Mouse (Mus musculus): ENCODE data around the gene Dip2c. TPM values are rescaled to one million over a fixed set of nuclear protein-coding genes. Genes with fewer than 3 reads are reported as not detected.

The Dip2c gene
- polyA plus RNA-seq, 1 experiment from 2014 or later: 22.1 TPM

DNA sequence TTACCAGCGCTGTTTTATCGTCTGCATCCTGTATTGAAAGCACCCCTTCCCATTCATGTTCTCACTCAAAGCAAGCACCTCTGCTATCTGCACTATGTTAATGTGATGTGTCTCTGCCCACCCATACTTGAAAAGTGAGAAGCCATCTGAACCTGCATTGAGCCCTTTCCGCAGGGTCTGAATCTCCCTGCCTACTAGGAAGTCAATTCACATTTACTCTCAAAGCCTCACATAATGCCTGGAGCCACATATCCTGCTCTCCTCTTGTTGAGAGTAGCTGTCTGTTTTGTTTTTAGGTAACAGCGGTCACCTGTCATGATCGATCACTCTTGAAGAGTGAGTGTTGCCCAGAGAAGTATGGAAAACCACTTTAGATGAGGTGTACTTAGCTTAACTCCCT, 2.3 kb downstream of the Dip2c start:
- Histone ChIP-seq H3K4me1 (ENCODE audit: control insufficient read depth, insufficient read depth, low read length) (peaks cover 29% of the 10 kb centered on the region), H3K9ac (replicated peaks; ENCODE audit: low read length) (0 out of 2 replicates have a peak overlapping the region, but pooled peaks have one; percentile 99), H3K4me3 (replicated peaks; ENCODE audit: low read depth, low read length) (peak overlapping the region; percentile 92), H3K27ac (replicated peaks; ENCODE audit: low read depth, low read length) (no peak overlapping the region), H3K9me3 (ENCODE audit: control insufficient read depth, low read length) (no peaks in the 10 kb centered on the region), H3K4me2 (ENCODE audit: low read length) (peak overlapping the region; percentile 60), H3K27me3 (ENCODE audit: control insufficient read depth, insufficient read depth, low read length) (no peaks in the 10 kb centered on the region), H3K36me3 (ENCODE audit: control insufficient read depth, insufficient read depth, low read length) (no peaks in the 10 kb centered on the region)
- peak; percentile 13 for DNase-seq
- WGBS: 73% methylated on average over 5 of the region's 5 CpGs
- ATAC-seq (ENCODE audit: low FRiP score, low TSS enrichment): no peak

DNA sequence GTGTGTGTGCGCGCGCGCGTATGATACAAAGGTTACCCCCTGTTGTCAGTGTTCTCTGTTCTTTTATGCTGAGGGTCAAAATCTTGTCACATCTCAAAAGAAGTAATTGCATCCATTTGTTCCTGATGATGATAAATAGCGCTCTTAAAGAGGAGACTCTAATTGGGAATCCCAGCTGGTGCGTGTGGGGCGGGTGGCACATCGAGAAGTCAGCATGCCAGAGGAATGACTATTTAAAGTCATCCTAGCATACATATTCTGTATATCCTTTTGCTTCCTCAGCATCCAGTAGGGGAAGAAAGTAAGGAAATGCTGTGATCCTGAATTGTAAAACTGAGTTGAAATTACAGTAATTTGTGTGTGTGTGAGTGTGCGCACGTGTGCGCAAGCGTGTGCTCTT, 6.7 kb downstream of the Dip2c start:
- no peak for ATAC-seq (ENCODE audit: low FRiP score, low TSS enrichment)
- H3K27ac ChIP-seq (replicated peaks; ENCODE audit: low read depth, low read length): no peak overlapping the region
- no peak overlapping the region for H3K9ac ChIP-seq (replicated peaks; ENCODE audit: low read length)
- H3K36me3 ChIP-seq (ENCODE audit: control insufficient read depth, insufficient read depth, low read length): no peaks in the 10 kb centered on the region
- H3K4me2 ChIP-seq (ENCODE audit: low read length): no peak overlapping the region
- H3K9me3 ChIP-seq (ENCODE audit: control insufficient read depth, low read length): no peaks in the 10 kb centered on the region
- no peak for DNase-seq
- WGBS: 85% methylated on average over 13 of the region's 13 CpGs
- no peaks in the 10 kb centered on the region for H3K27me3 ChIP-seq (ENCODE audit: control insufficient read depth, insufficient read depth, low read length)
- no peak overlapping the region for H3K4me3 ChIP-seq (replicated peaks; ENCODE audit: low read depth, low read length)
- H3K4me1 ChIP-seq (ENCODE audit: control insufficient read depth, insufficient read depth, low read length): peaks cover 27% of the 10 kb centered on the region

DNA sequence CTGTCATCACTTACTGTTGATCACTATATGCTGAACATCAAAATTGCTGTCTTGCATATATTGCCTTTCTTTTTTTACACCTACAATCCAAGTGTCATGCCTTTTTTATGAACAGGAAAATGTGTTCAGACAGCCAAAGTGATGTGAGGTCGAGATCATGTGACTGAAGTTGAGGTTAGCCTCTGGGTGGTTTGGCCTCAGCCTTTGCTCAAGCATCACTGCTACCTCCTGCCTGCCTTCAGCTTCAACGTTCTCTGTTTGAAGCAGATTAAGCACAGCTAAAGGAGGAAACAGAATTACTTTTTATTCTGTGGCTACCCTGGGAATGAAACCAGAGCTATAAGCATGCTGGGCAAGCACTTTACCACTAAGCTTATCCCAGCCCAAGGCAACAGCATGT, 13.6 kb downstream of the Dip2c start:
- WGBS: 35% methylated on average over 2 of the region's 2 CpGs
- ATAC-seq (ENCODE audit: low FRiP score, low TSS enrichment) (no peak), DNase-seq (peak; percentile 26)
- H3K4me2 ChIP-seq (ENCODE audit: low read length): no peak overlapping the region
- no peaks in the 10 kb centered on the region for H3K27me3 ChIP-seq (ENCODE audit: control insufficient read depth, insufficient read depth, low read length)
- H3K9me3 ChIP-seq (ENCODE audit: control insufficient read depth, low read length): no peaks in the 10 kb centered on the region
- H3K4me3 ChIP-seq (replicated peaks; ENCODE audit: low read depth, low read length): no peak overlapping the region
- no peak overlapping the region for H3K9ac ChIP-seq (replicated peaks; ENCODE audit: low read length)
- H3K27ac ChIP-seq (replicated peaks; ENCODE audit: low read depth, low read length): no peak overlapping the region
- H3K4me1 ChIP-seq (ENCODE audit: control insufficient read depth, insufficient read depth, low read length): 0 out of 2 replicates have a peak, but pooled peaks cover 5% of the 10 kb centered on the region
- no peaks in the 10 kb centered on the region for H3K36me3 ChIP-seq (ENCODE audit: control insufficient read depth, insufficient read depth, low read length)

DNA sequence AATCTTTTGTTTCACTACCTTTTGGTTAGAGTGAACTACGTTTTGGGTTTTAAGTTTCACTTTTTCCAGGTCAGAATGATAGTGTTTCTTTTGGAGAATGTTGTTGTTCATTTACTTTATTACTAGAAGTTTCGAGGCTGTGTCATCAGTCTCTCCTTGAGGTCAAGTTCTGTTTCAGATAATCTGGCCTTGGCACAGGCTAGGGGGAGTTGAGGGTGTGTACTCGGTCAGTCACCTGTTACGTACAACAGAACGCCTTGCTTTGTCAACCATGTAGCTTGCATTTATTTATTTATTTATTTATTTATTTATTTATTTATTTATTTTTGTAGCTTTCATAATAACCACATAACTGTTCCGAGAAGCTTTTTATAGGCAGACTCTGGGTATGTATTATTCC, 20.0 kb downstream of the Dip2c start:
- 0 out of 2 replicates have a peak, but pooled peaks cover 2% of the 10 kb centered on the region for H3K4me1 ChIP-seq (ENCODE audit: control insufficient read depth, insufficient read depth, low read length)
- WGBS: 87% methylated on average over 6 of the region's 6 CpGs
- DNase-seq (no peak), ATAC-seq (ENCODE audit: low FRiP score, low TSS enrichment) (no peak)
- no peak overlapping the region for H3K4me2 ChIP-seq (ENCODE audit: low read length)
- H3K9me3 ChIP-seq (ENCODE audit: control insufficient read depth, low read length): no peaks in the 10 kb centered on the region
- no peaks in the 10 kb centered on the region for H3K27me3 ChIP-seq (ENCODE audit: control insufficient read depth, insufficient read depth, low read length)
- H3K4me3 ChIP-seq (replicated peaks; ENCODE audit: low read depth, low read length): no peak overlapping the region
- no peak overlapping the region for H3K9ac ChIP-seq (replicated peaks; ENCODE audit: low read length)
- H3K36me3 ChIP-seq (ENCODE audit: control insufficient read depth, insufficient read depth, low read length): no peaks in the 10 kb centered on the region
- H3K27ac ChIP-seq (replicated peaks; ENCODE audit: low read depth, low read length): no peak overlapping the region

DNA sequence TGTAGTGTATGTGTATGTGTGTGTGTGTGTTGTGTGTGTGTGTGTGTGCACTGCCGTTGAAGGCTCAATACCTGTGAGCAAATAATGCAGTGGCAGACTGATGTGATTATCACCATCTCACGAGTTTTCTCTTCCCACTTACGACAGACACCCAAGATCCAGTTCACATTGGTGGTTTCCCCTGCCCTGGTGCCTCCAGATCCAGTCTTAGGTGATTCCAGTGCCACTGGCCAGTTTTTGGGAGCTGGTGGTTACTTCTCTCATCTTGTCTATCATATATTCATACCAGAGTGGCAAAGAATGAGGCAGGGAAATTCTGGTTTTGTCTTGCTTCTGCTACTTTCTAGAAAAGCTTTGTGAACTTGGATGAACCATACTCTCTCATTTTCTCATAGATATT, 20.9 kb downstream of the Dip2c start:
- no peak overlapping the region for H3K27ac ChIP-seq (replicated peaks; ENCODE audit: low read depth, low read length)
- H3K4me3 ChIP-seq (replicated peaks; ENCODE audit: low read depth, low read length): no peak overlapping the region
- H3K4me2 ChIP-seq (ENCODE audit: low read length): no peak overlapping the region
- no peak for DNase-seq
- 0 out of 2 replicates have a peak, but pooled peaks cover 2% of the 10 kb centered on the region for H3K4me1 ChIP-seq (ENCODE audit: control insufficient read depth, insufficient read depth, low read length)
- no peak overlapping the region for H3K9ac ChIP-seq (replicated peaks; ENCODE audit: low read length)
- H3K9me3 ChIP-seq (ENCODE audit: control insufficient read depth, low read length): no peaks in the 10 kb centered on the region
- WGBS: 83% methylated on average over 3 of the region's 3 CpGs
- H3K27me3 ChIP-seq (ENCODE audit: control insufficient read depth, insufficient read depth, low read length): no peaks in the 10 kb centered on the region
- ATAC-seq (ENCODE audit: low FRiP score, low TSS enrichment): no peak
- H3K36me3 ChIP-seq (ENCODE audit: control insufficient read depth, insufficient read depth, low read length): no peaks in the 10 kb centered on the region

DNA sequence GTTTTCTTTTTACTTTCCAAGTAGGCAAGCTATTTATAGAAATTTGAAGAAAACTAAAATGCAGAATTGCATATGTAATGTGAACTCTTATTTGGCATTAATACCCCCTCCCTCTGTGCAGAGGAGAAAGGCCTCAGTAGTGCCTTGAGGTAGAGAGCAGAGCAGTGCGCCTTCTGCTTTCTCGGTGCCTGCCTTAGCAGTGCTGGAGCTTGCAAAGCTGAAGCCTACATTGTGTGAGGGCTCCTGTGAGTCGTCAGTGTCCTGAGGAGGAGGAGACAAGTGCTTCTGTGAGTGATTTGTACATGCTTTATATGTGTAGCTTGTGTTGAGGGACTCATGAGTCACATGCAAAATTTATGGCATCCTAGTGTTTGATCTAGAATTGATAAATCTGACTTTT, 21.4 kb downstream of the Dip2c start:
- Histone ChIP-seq H3K9ac (replicated peaks; ENCODE audit: low read length) (no peak overlapping the region), H3K27ac (replicated peaks; ENCODE audit: low read depth, low read length) (no peak overlapping the region), H3K36me3 (ENCODE audit: control insufficient read depth, insufficient read depth, low read length) (no peaks in the 10 kb centered on the region), H3K4me3 (replicated peaks; ENCODE audit: low read depth, low read length) (no peak overlapping the region), H3K4me1 (ENCODE audit: control insufficient read depth, insufficient read depth, low read length) (0 out of 2 replicates have a peak, but pooled peaks cover 2% of the 10 kb centered on the region), H3K9me3 (ENCODE audit: control insufficient read depth, low read length) (no peaks in the 10 kb centered on the region), H3K27me3 (ENCODE audit: control insufficient read depth, insufficient read depth, low read length) (no peaks in the 10 kb centered on the region), H3K4me2 (ENCODE audit: low read length) (no peak overlapping the region)
- DNase-seq: no peak
- 65% methylated on average over 3 of the region's 3 CpGs for WGBS
- ATAC-seq (ENCODE audit: low FRiP score, low TSS enrichment): no peak

DNA sequence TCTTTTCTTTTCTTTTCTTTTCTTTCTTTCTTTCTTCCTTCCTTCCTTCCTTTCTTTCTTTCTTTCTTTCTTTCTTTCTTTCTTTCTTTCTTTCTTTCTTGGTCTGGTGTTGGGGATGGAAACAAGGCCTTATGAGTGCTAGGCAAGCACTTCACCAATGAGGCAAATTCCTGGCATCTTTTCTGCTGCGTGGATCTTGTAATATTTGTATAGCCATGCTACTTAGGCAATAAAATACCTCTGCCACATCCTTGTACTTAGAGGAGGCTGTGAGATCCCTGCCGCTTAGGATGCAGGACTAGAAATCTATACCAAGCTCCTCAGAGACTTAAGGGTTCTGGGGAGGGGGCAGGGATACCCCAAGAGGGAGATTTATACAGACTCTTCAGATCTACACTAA, 23.3 kb downstream of the Dip2c start:
- 70% methylated on average over 2 of the region's 2 CpGs for WGBS
- no peak overlapping the region for H3K27ac ChIP-seq (replicated peaks; ENCODE audit: low read depth, low read length)
- H3K9ac ChIP-seq (replicated peaks; ENCODE audit: low read length): no peak overlapping the region
- no peaks in the 10 kb centered on the region for H3K36me3 ChIP-seq (ENCODE audit: control insufficient read depth, insufficient read depth, low read length)
- no peaks in the 10 kb centered on the region for H3K9me3 ChIP-seq (ENCODE audit: control insufficient read depth, low read length)
- DNase-seq (no peak), ATAC-seq (ENCODE audit: low FRiP score, low TSS enrichment) (no peak)
- H3K4me3 ChIP-seq (replicated peaks; ENCODE audit: low read depth, low read length): no peak overlapping the region
- 0 out of 2 replicates have a peak, but pooled peaks cover 2% of the 10 kb centered on the region for H3K4me1 ChIP-seq (ENCODE audit: control insufficient read depth, insufficient read depth, low read length)
- H3K4me2 ChIP-seq (ENCODE audit: low read length): no peak overlapping the region
- H3K27me3 ChIP-seq (ENCODE audit: control insufficient read depth, insufficient read depth, low read length): no peaks in the 10 kb centered on the region

DNA sequence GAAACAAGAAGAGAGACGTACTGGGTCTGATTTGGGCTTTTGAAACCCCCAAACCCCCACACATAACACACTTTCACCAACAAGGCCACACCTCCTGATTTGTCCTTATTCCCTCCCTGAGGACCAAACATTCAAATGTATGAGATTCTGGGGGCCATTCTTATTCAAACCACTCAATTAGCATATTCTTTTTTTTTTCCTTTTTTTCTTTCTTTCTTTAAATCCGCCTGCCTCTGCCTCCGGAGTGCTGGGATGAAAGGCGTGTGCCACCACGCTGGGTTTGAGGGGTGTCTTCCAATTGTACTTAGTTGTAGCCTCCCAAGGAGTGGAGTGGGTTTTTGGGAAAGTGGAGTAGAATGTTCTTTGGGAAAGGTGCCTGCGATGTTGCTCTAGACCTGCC, 32.5 kb downstream of the Dip2c start:
- DNase-seq: no peak
- WGBS: 28% methylated on average over 6 of the region's 6 CpGs
- Histone ChIP-seq H3K27me3 (ENCODE audit: control insufficient read depth, insufficient read depth, low read length) (no peaks in the 10 kb centered on the region), H3K4me2 (ENCODE audit: low read length) (no peak overlapping the region), H3K27ac (replicated peaks; ENCODE audit: low read depth, low read length) (no peak overlapping the region), H3K36me3 (ENCODE audit: control insufficient read depth, insufficient read depth, low read length) (no peaks in the 10 kb centered on the region), H3K9ac (replicated peaks; ENCODE audit: low read length) (no peak overlapping the region), H3K9me3 (ENCODE audit: control insufficient read depth, low read length) (no peaks in the 10 kb centered on the region), H3K4me1 (ENCODE audit: control insufficient read depth, insufficient read depth, low read length) (peaks cover under 1% of the 10 kb centered on the region; the same call in 1 of the 2 replicates), H3K4me3 (replicated peaks; ENCODE audit: low read depth, low read length) (no peak overlapping the region)
- ATAC-seq (ENCODE audit: low FRiP score, low TSS enrichment): no peak

DNA sequence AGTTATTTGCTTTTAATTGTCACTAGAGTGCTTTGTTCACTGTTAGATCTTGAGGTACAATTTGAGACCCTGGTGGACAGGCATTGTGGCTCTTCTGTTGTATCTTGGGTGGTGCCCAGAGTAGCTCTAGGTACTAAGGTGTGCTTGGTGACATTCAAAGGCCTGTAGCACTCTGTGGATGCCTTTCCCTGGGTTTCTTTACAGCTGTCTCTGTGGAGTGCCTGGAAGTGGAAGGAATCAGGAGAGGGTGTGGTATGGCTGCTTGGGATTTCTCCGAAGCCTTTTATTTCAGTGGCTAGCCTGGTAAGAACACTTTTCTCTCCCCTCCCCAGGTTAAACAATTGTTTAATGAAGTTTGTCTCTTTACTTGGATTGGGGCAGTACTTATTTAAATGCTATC, 34.5 kb downstream of the Dip2c start:
- Histone ChIP-seq H3K4me1 (ENCODE audit: control insufficient read depth, insufficient read depth, low read length) (peaks cover 5% of the 10 kb centered on the region; the same call in 1 of the 2 replicates), H3K4me3 (replicated peaks; ENCODE audit: low read depth, low read length) (no peak overlapping the region), H3K36me3 (ENCODE audit: control insufficient read depth, insufficient read depth, low read length) (no peaks in the 10 kb centered on the region), H3K4me2 (ENCODE audit: low read length) (no peak overlapping the region), H3K27ac (replicated peaks; ENCODE audit: low read depth, low read length) (no peak overlapping the region), H3K9me3 (ENCODE audit: control insufficient read depth, low read length) (no peaks in the 10 kb centered on the region), H3K9ac (replicated peaks; ENCODE audit: low read length) (no peak overlapping the region), H3K27me3 (ENCODE audit: control insufficient read depth, insufficient read depth, low read length) (no peaks in the 10 kb centered on the region)
- DNase-seq (no peak), ATAC-seq (ENCODE audit: low FRiP score, low TSS enrichment) (no peak)
- 90% methylated on average over 1 of the region's 1 CpGs for WGBS

All from midbrain, embryonic 14.5 days (tissue).